Mouse (Mus musculus): Measurements from ENCODE around the gene Emid1.
A peak's percentile ranks its signal among the peaks of the same experiment; 100 is the strongest.

Gene Emid1

DNA sequence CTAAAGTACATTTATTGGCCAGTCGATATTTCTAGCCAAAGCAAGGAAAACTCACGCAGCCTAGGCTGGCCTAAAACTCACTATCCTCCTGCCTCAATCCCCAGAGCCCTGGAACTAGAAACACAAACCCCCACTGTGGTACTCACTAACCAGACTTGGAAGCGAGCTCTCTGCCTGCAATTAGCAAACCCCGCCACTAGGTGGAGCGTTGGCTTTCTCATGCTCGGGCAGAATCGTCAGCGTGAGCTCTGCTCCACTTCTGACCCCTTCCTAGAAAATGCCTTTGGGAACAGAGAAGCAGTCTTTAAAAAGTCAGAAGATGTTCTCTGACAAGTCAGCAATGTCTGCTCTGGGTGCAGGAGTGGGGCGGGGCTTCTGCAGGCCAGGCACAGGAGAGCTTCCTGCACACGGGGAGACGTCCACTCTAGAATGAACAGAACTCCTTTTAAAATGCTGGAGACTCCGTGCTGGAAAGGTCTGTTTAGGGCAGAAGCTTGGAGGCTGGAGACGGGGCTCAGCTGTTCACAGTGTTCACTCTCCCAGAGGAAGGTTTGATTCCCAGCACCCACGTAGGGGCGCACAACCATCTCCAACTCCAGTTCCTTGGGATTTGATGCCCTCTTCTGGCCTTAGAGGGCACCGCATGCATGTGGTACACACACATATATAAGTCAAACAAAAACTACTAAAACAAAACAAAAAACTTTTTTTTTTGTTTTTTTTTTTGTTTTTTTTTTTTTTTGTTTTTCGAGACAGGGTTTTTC lies 8.8 kb upstream of the Emid1 start:
- peak; percentile 39 to 69 for DNase-seq

DNA sequence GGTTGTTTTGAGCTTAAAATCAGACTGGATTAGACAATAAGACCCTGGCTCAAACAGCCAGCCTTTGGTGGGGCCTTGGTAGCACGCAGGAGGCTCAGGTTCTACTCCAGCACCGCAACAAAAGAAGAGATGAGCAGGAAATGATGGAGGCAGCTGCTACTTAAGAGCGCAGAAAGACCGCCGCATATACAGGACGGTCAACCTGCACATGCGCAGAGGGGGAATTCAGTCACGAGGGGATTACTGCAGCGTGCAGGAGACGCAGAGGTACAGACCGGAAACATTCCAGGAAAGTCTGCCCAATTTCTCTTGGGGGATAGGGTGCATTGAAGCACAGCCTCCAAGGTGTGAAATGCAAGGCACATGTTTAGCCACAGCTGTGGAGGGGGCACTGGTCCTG lies 6.0 kb upstream of the Emid1 start:
- no peak for DNase-seq

GRCm38 (mm10) chr11:5154961-5155805 lies 3.1 kb upstream of the Emid1 start:
- no peak for DNase-seq

DNA sequence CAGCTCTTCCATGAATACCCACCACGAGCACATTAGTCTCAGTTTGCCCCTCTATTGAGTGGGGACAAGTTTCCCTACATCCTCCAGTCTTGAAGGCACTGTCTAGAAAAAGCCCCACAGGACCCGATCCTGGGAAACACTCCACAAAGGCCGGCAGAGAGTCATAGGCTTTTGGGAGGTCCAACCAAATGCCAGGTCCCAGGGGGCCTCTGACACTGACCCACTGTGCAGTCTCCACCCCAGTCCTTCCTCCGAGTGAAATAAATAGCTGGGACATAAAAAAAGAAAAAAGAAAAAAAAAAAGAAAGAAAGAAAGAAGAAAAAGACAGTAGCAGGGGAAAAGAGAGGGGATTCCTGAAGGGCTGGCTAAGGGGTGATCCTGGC lies 818 bp downstream of the Emid1 start:
- DNase-seq = no peak

GRCm38 (mm10) chr11:5150416-5151246 lies 1.4 kb downstream of the Emid1 start:
- peak; percentile 51 to 56 for DNase-seq

DNA sequence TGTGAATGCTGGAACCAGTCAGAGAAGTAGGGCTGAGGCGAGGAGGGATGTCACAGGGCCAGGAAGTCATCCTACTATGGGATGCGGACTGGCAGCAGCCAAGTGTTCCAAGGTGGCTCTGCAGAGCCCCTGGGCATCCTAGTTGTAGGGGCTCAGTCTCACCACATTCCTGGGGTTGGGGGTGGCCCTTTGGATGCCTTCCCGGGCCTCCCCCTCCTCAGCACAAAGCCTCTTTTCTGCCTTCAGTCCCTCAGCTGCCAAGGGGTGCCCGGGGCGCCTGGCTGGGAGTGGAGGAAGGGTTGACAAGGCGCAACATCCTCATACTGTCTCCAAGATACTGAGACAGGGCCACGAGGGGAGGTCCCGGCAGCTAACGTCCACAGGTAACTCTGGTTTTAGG lies 2.1 kb downstream of the Emid1 start:
- peak in 1 of 2 experiments; percentile 13 for DNase-seq

DNA sequence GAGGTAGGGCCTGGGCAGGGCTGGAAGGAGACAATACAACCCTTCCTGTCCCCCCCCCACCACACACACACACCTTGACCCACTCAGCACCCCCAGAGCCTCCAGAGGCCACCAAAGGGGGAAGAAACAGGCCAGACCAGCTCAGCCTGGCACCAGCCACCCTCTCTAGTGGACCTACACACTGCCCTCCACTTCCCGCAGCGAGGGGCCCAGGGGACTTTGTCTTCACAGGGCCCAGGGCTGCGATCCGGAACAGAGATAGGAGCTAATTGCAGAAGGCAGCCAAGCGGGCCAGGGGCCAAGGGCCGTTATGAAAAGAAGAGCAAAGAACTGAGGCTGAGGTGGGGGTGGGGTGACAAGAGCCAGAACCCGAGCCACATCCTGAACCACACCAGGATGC lies 2.8 kb downstream of the Emid1 start:
- DNase-seq = peak; percentile 32 to 35

DNA sequence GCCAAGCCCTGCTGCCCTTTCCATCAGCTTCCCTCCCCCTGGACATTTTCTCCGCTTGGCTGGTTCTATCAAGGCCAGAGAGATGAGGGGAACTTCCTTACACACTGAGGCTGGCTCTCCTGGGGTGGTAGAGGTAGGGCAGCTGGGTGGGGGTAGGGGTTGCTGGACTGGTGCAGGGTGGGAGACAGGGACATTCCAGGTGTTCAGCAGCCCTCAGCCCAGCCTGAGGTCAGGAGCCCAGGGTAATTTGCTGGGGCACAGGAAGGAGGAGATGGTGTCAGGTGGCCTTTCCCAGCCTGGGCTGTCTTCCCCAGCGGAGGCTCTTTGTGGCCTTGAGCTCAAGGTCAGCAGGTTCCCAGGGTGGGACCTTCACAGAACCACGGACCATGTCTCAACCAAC lies 6.5 kb downstream of the Emid1 start:
- DNase-seq = no peak

DNA sequence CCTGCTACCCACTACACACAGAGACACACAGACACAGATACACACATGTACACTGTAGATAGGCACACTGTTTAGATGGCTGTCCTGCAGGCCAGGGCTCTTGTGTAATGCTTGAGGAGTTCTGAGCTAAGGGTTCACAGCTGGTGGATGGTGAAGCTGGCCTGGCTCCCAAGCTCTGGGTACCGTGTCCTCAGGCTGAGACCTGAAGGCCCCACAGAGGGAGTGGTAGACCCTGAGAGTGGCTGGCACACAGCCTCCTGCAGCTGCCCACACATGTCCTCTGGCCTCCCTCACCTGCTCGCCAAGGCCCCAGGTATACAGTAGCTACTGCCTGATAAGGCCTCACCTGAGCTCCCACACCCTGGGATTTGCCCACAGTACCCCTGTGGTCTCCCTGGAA lies 10.1 kb downstream of the Emid1 start:
- no peak for DNase-seq

DNA sequence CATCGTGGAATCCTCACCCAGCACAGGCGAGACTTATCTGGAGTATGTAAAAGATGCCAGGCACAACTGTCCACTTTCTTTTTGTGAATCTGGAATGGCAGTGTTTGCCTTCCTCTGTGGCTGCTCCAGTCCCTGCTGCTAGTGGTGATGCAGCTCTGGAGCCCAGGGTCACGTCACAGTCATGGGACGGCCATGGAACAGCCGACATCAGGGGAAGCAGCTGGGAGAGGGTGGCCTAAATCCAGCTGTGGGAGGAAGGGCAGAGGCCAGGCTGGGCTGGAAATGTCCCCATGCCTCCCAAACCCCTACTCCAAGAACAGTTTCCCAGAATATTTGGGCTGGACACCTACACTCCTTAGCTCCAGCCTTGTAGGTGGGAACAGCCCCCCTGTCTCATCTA lies 10.8 kb downstream of the Emid1 start:
- DNase-seq = no peak

- DNase-seq = no peak
Observed at GRCm38 (mm10) chr11:5140619-5141018, 11.4 kb downstream of the Emid1 start.

- DNase-seq = no peak
Observed at GRCm38 (mm10) chr11:5139372-5139771, 12.7 kb downstream of the Emid1 start.

DNA sequence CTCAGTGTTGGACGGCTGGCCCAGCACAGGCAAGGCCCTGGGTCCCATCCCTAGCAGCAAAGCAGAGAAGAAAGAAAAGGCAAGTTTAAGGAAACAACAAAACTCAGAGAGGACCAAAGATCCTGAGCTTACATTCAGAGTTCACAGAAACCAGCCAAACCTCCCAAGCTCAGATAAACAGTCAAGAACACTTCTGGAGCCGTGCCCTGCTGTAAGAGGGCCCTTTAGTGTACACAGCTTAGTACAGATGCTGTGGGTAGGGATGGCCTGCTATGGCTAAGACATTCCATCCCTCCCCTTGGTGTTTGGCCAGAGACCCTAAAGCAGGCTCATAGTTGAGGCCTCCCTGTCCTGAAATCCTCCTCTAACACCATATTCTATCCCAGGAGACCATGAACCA lies 13.4 kb downstream of the Emid1 start:
- DNase-seq = no peak

DNA sequence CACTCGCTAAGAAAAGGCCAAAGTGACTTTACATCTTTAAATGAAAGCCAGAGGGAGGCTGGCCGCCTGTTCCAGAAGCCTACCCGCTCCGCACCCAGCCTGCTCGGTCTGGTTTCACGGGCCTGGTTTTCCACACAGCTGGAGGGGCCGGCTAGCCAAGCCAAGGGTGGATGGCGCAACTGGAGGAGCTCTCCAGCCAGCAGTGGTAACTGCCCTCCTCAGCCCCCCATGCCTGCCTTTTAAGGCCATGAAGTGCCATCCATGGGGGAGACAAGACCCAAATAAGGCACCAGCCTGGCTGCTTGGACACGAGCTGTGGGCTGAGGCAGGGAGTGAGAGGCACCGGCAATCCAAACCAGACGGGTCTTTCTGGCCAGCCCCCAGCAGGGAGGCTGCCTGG lies 16.1 kb downstream of the Emid1 start:
- no peak for DNase-seq

GRCm38 (mm10) chr11:5132751-5133150 lies 19.3 kb downstream of the Emid1 start:
- no peak for DNase-seq

DNA sequence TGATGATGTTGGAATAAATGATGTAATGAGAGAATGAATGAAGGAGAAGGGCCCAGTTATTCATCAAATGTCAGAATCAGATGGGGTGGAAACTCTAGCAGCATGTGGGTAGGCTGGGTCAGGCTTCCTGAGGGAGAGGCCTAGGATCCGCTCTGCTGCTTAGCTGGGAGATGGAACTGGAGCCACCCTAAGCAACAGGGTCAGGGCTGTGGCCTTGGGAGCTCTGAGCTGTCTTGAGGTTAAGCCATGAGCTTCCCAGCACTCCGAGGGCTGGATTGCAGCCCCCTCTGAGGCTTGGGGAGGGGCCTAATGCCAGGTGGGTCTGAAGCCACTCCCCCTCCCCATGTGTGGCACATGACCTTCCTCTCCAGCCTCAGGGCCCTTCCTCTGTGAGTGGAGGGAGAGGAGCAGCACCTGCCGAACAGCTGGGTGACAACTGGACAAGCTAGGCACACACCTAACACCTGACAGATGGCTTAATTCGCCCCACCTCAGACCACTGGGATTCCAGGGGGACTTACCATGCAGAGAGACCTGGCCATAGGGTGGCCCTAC lies 21.9 kb downstream of the Emid1 start:
- no peak for DNase-seq

DNA sequence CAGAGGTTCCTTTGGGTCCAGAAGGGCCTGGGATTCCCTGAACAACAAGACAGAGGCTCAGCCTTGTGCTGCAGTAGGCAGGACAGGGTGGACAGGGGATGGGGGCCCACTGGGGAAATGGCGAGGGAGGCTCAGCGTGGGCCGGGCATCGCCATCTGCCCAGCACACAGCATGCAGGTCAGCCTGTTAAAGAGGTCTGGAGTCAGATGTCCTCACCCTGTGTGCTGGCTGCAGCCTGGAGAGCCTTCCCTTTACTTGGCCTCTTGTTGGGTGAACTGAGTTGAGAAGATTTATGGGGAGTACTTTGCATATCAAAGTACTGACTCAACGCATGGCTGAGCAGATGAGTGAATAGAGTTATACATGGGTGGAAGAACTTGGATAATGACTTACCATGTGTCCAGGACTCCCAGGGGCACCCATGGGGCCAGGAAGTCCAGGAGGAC lies 23.0 kb downstream of the Emid1 start:
- DNase-seq = no peak

DNA sequence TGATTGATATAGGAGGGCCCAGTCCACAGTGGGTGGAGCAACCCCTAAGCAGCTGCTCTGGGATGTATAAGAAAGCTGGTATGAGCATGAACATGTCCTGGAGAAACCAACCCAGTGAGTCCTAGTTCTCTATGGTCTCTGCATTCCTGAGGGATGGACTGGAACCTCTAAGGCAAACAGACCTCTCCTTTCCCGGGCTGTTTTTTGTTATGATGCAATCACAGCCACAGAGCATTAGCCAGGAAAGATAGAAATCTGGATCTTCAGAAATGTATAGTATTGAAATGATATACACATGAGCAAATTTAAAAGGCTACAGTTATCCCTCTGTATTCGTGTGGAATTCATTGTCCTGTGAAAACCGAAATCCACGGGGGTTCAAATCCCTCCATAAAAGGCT lies 26.3 kb downstream of the Emid1 start:
- DNase-seq = no peak

DNA sequence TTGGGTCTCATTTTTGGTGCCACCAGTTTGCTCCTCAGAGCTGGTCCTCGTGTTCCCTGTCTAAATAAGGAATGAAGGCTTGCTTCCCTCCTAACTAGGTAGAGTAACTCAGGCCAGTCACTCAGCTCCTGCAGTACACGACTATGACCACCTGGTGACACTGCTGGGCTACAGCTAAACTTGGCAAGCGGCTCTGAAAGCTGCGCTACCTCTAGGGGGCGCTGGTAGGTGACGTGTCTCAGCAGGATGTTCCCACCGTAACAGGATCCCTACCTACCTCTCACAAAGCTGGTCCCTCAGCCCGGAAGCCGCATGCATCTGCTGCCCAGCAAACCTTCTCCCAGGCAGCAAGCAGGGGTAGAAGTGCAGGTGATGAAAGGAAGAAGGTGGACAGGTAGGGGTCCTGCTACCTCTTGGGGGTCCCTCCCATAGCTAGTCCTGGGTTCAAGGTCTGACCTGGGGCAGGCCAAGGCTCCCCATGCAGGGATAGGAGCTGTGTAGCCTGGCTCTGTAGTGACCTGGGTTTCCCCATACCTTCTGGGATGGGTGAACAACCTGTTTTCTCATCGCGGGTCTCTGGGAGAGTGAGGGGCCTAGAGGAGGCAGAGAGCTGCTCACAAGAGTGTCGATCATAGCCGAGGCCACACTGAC lies 37.0 kb downstream of the Emid1 start:
- DNase-seq = peak; percentile 75 to 90

GRCm38 (mm10) chr11:5113645-5114044 lies 38.4 kb downstream of the Emid1 start:
- DNase-seq = no peak

DNA sequence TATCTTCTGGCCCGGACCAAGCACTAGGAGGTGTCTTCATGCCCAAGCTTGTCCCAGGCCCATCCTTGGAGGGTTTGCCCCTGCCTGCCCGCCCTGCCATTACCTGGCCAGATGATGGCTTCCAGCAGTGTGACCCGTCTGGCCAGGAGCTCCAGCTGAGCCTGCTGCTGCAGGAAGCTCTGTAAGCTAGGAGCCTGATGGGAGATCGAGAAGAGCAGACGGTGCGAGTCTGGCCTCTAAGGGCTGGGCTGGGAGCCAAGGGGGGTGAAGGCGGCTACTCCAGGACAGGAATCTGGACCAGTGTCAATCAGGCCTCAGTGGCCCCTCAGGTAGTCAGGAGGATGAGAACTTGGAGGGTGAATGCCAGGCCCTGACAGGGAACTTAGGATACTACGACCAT lies 42.6 kb downstream of the Emid1 start:
- no peak for DNase-seq

GRCm38 (mm10) chr11:5103986-5104509 lies 48.0 kb downstream of the Emid1 start:
- no peak for DNase-seq
